Mouse (Mus musculus) cerebellum, adult 18-20 months (tissue): ENCODE measurements around the gene Rbm20.
"Not testable (repeated sequence)": the region's sequence is repeated elsewhere in the genome, so short reads cannot be mapped to it uniquely, and the experiment has no call there.

ENCODE experiments used
- DNase-seq, 2 experiments: peaks; one replicate each; pipeline ENCODE4 v3.0.0; 2021

The Rbm20 gene

DNA sequence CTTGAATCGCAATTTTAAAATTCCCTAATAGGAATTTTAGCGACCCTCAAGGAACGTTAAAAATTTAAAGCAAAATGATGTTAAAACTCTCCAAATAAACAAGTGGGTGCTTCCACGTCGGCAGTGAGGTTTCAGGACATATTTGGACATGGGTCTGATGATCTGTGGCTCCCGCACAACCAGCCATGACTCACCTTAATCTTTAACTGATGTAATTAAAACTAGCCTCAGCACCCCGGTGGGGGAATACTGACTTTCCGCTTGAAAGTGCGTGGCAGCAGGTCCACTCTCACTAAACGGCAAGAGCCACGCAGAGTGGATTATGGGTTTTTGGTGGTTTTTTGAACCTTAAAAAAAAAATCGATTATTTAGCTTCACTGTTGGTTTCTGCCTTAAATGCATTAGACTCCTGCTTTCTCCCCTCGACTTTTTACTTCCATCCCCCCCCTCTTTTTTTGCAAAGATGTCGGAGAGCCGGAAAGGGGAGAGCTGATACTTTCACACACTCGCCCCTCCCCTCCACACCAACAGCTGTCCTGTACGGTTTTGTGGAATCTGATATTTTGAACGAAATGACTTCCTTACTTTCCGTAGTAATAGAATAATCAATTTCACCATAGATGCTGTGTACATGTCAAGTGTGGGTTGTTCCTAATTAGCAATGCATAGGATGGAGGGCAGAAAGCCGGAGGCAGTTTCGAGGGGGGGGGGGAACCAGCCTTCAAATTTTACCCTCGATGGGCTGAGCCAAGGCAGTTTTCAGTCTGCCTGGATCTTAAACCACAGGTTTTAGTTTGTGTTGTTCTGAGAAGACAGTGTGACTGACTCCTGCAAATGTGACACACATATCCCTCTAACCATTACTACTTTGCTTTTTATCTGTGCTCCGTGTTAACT, 117.1 kb downstream of the Rbm20 start:
- DNase-seq: no peak

DNA sequence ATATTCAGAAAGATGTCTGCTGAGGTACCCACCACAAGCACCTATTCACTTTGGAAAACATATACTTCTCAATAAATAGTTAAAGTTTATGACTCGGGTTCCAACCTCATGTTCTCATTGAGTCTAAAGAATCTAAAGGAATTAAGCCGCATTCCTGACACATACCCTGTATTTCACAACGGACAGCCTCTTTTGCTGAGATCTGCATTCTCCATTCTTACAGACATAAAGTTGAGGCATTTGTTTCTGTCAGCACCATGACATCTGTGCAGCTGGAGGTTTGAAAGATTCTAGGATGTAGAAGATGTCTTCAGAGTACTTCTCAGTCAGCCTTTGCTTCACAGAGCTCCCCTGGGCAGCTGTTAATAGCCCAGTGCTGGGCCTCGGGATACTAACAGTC, 117.9 kb downstream of the Rbm20 start:
- no peak for DNase-seq

- no peak for DNase-seq
Measured at GRCm38 (mm10) chr19:53796020-53796419, 118.9 kb downstream of the Rbm20 start.

DNA sequence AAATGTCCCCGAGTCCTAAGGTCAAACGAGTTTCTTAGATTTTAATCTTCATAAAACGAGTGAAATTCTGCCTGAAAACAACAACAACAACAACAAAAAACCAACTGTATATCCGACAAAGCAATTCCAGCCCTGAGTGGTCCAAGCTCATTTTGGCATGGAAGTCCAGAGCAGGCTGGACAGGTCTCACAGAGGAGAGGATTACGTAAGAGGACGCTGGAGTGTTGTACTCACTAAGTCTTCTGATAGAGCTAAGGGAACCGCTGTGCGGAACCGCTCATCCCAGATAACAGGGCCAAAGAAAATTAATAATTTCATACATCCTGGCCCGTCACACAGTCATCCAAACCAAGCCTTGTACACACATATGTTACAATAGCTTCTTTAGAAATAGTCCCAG, 120.7 kb downstream of the Rbm20 start:
- DNase-seq: no peak

- no peak for DNase-seq
Measured at GRCm38 (mm10) chr19:53799885-53800284, 122.8 kb downstream of the Rbm20 start.

DNA sequence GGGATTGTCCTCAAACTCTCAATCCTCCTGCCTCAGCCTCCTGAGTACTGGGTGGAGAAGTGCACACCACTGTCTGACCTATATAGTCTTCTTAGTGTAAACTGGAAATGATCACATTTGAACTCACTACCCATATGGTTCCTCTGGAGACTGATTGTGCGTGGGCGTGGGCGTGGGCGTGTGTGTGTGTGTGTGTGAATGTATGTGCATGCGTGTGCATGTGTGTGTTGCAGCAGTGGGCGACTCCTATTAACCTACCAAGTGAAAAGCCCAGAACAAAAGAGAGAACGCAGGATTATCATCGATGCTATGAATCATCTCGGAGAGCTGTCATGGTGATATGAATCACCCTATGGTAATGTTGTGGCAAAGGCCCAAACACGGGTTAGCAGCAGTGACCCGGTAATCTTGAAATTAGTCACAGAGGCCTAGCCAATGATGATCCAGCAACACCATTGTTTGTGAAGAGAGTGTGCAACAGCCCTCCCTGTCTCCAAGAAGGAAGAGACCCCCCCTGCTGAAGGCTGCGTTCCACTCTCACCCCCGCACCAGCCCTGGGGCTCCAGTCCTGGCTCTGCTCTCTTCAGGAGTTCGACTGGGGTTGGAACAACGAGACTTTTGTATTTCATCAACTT, 123.4 kb downstream of the Rbm20 start:
- no peak for DNase-seq

DNA sequence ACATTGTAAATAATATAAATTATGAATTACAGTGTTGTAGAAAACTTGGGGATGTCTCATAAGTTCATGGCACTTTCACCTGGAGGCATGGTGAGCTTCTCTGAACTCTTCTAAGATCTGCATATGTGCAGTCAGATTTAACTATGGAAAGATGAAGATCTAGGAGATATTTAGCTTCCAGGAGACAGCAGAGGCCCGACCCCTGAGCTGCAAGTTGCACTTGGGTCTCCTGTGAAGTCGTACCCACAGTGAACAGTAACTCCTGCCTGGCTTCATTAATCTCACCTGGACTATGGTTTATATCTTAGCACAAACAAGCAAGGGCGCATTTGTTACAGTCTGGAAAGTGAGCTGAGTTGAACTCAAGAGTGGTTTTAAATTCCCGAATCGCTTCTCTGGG, 124.3 kb downstream of the Rbm20 start:
- DNase-seq: no peak

DNA sequence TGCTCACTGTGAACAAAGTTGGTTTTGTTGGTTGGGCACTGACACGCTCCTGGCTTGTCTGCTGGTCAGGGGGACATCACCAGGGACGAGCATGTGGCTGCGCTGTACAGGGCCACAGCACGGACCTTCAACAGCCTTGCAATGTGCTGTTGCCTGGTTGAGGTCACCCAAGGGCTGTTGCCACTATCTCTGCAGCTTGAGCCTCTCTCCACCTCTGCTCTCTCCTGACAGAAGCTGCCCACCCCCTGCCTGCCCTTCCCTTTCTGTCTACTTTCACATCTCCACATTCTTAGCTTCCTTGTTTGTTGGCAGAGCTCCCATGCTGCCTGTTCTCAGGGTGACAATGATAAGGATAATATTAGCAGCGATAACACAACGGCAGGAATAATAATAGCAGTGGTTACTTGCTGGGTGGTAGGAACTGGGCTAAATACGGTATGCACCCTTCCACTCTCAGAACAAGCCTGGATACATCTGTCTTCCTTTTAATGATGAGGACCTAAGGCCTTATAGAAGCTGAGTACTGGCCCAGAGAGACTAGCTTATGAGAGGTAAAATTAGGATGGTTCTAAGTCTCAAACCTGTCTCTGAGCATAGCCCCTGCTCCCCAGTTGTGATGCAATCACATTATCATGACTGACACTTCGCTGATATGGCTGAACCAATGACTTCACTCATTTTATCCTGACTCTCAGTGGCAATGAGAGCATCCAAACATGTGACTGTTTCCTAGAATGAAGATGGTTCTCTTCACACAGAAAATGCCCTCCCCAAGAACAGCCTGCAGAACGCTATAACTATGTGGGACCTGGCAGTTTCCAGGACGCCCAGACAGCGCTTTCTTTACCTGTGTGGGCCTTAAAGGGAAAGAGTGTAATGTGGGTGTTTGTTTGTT, 124.9 kb downstream of the Rbm20 start:
- DNase-seq: no peak

GRCm38 (mm10) chr19:53803954-53804353, 126.8 kb downstream of the Rbm20 start:
- DNase-seq: no peak

DNA sequence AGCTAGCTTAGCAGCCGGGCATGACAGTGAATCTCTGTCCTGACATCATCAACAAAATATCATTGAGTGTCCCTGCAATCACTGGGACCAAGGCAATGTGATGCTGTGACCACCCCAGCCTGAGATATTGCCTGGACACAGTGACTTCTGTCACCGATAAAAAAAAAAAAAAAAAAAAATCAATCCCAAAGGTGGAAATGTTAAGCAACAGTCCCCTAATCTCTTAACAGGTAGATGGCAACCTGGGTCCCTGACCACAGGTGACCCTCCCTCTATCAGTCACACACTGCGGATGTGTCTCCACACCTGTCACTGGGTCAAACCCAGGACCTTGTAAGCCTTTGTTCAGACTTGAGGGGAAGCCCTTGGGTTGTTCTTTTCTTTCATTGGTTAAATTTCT, 128.0 kb downstream of the Rbm20 start:
- DNase-seq: no peak

- DNase-seq: no peak
Measured at GRCm38 (mm10) chr19:53806126-53806525, 129.0 kb downstream of the Rbm20 start.

- DNase-seq: not testable (repeated sequence)
Measured at GRCm38 (mm10) chr19:53806526-53807275, 129.6 kb downstream of the Rbm20 start.

GRCm38 (mm10) chr19:53807276-53807801, 130.2 kb downstream of the Rbm20 start:
- DNase-seq: no peak

- DNase-seq: no peak
Measured at GRCm38 (mm10) chr19:53808041-53808777, 131.1 kb downstream of the Rbm20 start.

GRCm38 (mm10) chr19:53809185-53809861, 132.2 kb downstream of the Rbm20 start:
- DNase-seq: no peak

DNA sequence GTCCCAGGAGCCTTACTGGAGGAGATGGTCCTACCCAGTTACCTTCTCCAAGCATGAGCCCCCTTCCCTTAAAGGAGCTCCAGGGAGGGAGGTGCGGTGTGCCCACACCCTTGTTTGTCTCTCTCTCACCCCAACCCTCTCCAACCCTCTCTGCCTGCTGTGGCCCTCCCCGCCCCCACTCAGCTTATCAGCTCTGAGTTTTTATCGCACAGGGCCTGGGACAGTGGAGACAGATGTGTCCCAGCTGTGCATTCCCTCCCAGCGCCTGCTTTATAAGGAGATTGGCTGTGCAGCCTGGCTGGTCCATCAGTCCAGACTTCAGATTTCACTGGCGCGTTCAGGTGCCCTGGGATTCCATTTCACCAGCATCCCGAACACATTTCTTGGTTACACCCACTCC, 132.9 kb downstream of the Rbm20 start:
- no peak for DNase-seq

DNA sequence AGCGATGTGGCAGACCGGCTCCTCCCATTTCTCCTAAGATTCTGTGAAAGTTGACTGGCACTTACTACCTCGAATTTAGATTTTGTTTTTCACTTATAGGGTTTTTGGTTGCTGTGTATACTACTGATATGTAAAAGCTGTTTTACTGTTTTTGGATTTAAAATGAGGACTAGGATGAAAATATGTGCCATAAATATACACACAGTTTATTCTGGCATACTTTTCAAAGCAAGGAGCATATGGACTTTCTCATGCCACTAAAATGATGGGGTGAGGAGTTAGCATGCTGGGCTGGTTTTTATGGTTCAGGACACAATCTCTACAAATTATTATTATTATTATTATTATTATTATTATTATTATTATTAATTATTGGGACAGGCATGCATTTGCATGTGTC, 133.5 kb downstream of the Rbm20 start:
- DNase-seq: no peak

DNA sequence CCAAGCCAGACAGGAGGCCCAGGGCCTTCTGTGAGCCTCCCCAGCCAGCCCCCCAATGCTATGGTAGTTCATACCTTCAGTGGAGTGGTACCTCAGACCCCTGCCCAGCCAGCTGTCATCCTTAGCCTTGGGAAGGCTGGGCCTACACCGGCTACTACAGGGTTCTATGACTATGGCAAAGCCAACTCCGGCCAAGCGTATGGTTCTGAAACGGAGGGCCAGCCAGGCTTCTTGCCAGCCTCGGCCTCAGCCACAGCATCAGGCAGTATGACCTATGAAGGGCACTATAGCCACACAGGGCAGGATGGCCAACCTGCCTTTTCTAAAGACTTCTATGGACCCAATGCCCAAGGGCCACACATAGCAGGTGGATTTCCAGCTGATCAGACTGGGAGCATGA, 136.5 kb downstream of the Rbm20 start:
- no peak for DNase-seq

DNA sequence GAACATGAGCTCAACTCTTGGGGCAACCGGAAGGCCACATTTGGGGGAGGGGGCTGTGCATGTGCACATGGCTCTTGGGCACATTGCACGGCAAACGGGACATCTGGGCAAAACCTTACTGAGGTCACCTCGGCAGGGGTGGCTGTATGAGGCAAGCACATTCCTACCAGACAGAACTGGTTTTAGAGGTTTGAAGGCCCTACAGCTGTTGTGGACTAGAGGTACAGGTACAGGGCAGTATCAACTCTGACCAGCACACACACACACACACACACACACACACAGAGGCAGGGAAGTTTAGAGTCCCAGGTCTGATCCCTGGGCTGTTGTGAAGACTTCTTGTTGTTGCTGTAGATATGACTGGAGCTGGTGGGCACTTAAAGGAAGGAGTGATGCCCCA, 138.6 kb downstream of the Rbm20 start:
- no peak for DNase-seq

- no peak for DNase-seq
Measured at GRCm38 (mm10) chr19:53816242-53816641, 139.1 kb downstream of the Rbm20 start.

GRCm38 (mm10) chr19:53819299-53819698, 142.2 kb downstream of the Rbm20 start:
- DNase-seq: no peak
